Mouse (Mus musculus): Measurements from ENCODE around the gene 9930111J21Rik2. TPM values are rescaled to one million over a fixed set of nuclear protein-coding genes. Genes with fewer than 3 reads are reported as not detected.
"Not testable (repeated sequence)": the region's sequence is repeated elsewhere in the genome, so short reads cannot be mapped to it uniquely, and the experiment has no call there.

The 9930111J21Rik2 gene
- polyA plus RNA-seq, 1 experiment from 2014 or later: 0.32 TPM

- ATAC-seq (ENCODE audit: low read depth): no peak
- 84% methylated on average over 6 of the region's 6 CpGs for WGBS
- no peak overlapping the region for H3K4me2 ChIP-seq
- no peaks in the 10 kb centered on the region for H3K4me1 ChIP-seq (replicated peaks)
- no peak overlapping the region for H3K27ac ChIP-seq (replicated peaks)
- no peaks in the 10 kb centered on the region for H3K9me3 ChIP-seq
- H3K4me3 ChIP-seq: no peak overlapping the region
- no peak overlapping the region for H3K9ac ChIP-seq
- H3K27me3 ChIP-seq: no peaks in the 10 kb centered on the region
- H3K36me3 ChIP-seq: no peaks in the 10 kb centered on the region
These were observed 35.9 kb upstream of the 9930111J21Rik2 start for GRCm38 (mm10) chr11:49086858-49087361.

- Histone ChIP-seq H3K9me3 (no peaks in the 10 kb centered on the region), H3K4me3 (no peak overlapping the region), H3K27ac (replicated peaks) (no peak overlapping the region), H3K4me2 (no peak overlapping the region), H3K27me3 (no peaks in the 10 kb centered on the region), H3K36me3 (no peaks in the 10 kb centered on the region), H3K9ac (no peak overlapping the region), H3K4me1 (replicated peaks) (no peaks in the 10 kb centered on the region)
- ATAC-seq (ENCODE audit: low read depth): no peak
- WGBS: 36% methylated on average over 3 of the region's 3 CpGs
These were observed 33.8 kb upstream of the 9930111J21Rik2 start for GRCm38 (mm10) chr11:49084875-49085274.

- Histone ChIP-seq H3K4me2 (no peak overlapping the region), H3K4me3 (no peak overlapping the region), H3K9ac (no peak overlapping the region), H3K9me3 (no peaks in the 10 kb centered on the region), H3K27ac (replicated peaks) (no peak overlapping the region), H3K4me1 (replicated peaks) (no peaks in the 10 kb centered on the region), H3K27me3 (no peaks in the 10 kb centered on the region), H3K36me3 (no peaks in the 10 kb centered on the region)
- ATAC-seq (ENCODE audit: low read depth): no peak
- 84% methylated on average over 1 of the region's 1 CpGs for WGBS
These were observed 33.3 kb upstream of the 9930111J21Rik2 start for GRCm38 (mm10) chr11:49084385-49084784.

- ATAC-seq (ENCODE audit: low read depth): no peak
- WGBS: 88% methylated on average over 3 of the region's 3 CpGs
- no peak overlapping the region for H3K4me2 ChIP-seq
- H3K27me3 ChIP-seq: no peaks in the 10 kb centered on the region
- H3K27ac ChIP-seq (replicated peaks): no peak overlapping the region
- H3K9ac ChIP-seq: no peak overlapping the region
- H3K36me3 ChIP-seq: no peaks in the 10 kb centered on the region
- no peaks in the 10 kb centered on the region for H3K9me3 ChIP-seq
- no peak overlapping the region for H3K4me3 ChIP-seq
- H3K4me1 ChIP-seq (replicated peaks): no peaks in the 10 kb centered on the region
These were observed 32.8 kb upstream of the 9930111J21Rik2 start for GRCm38 (mm10) chr11:49083808-49084207.

- Histone ChIP-seq H3K36me3 (no peaks in the 10 kb centered on the region), H3K9ac (no peak overlapping the region), H3K9me3 (no peaks in the 10 kb centered on the region), H3K27ac (replicated peaks) (no peak overlapping the region), H3K4me3 (no peak overlapping the region), H3K4me2 (no peak overlapping the region), H3K4me1 (replicated peaks) (no peaks in the 10 kb centered on the region), H3K27me3 (no peaks in the 10 kb centered on the region)
- no peak for ATAC-seq (ENCODE audit: low read depth)
- 86% methylated on average over 1 of the region's 1 CpGs for WGBS
These were observed 32.1 kb upstream of the 9930111J21Rik2 start for GRCm38 (mm10) chr11:49083146-49083545.

GRCm38 (mm10) chr11:49081886-49082285, 30.8 kb upstream of the 9930111J21Rik2 start:
- ATAC-seq (ENCODE audit: low read depth): no peak
- H3K4me1 ChIP-seq (replicated peaks): no peaks in the 10 kb centered on the region
- no peak overlapping the region for H3K27ac ChIP-seq (replicated peaks)
- H3K36me3 ChIP-seq: no peaks in the 10 kb centered on the region
- no peak overlapping the region for H3K4me3 ChIP-seq
- H3K4me2 ChIP-seq: no peak overlapping the region
- no peak overlapping the region for H3K9ac ChIP-seq
- no peaks in the 10 kb centered on the region for H3K27me3 ChIP-seq
- 84% methylated on average over 3 of the region's 3 CpGs for WGBS
- H3K9me3 ChIP-seq: no peaks in the 10 kb centered on the region

GRCm38 (mm10) chr11:49081356-49081755, 30.3 kb upstream of the 9930111J21Rik2 start:
- H3K36me3 ChIP-seq: no peaks in the 10 kb centered on the region
- no peaks in the 10 kb centered on the region for H3K9me3 ChIP-seq
- ATAC-seq (ENCODE audit: low read depth): no peak
- no peak overlapping the region for H3K4me2 ChIP-seq
- no peak overlapping the region for H3K4me3 ChIP-seq
- 86% methylated on average over 4 of the region's 4 CpGs for WGBS
- no peaks in the 10 kb centered on the region for H3K27me3 ChIP-seq
- no peak overlapping the region for H3K9ac ChIP-seq
- H3K4me1 ChIP-seq (replicated peaks): no peaks in the 10 kb centered on the region
- no peak overlapping the region for H3K27ac ChIP-seq (replicated peaks)

GRCm38 (mm10) chr11:49080636-49081035, 29.6 kb upstream of the 9930111J21Rik2 start:
- no peak overlapping the region for H3K4me2 ChIP-seq
- H3K27ac ChIP-seq (replicated peaks): no peak overlapping the region
- H3K9ac ChIP-seq: no peak overlapping the region
- no peaks in the 10 kb centered on the region for H3K27me3 ChIP-seq
- no peaks in the 10 kb centered on the region for H3K9me3 ChIP-seq
- WGBS: 80% methylated on average over 1 of the region's 1 CpGs
- H3K4me1 ChIP-seq (replicated peaks): no peaks in the 10 kb centered on the region
- no peaks in the 10 kb centered on the region for H3K36me3 ChIP-seq
- ATAC-seq (ENCODE audit: low read depth): no peak
- no peak overlapping the region for H3K4me3 ChIP-seq

GRCm38 (mm10) chr11:49078719-49079118, 27.7 kb upstream of the 9930111J21Rik2 start:
- WGBS: 93% methylated on average over 3 of the region's 3 CpGs
- no peaks in the 10 kb centered on the region for H3K9me3 ChIP-seq
- H3K27me3 ChIP-seq: no peaks in the 10 kb centered on the region
- no peak overlapping the region for H3K9ac ChIP-seq
- H3K36me3 ChIP-seq: no peaks in the 10 kb centered on the region
- no peaks in the 10 kb centered on the region for H3K4me1 ChIP-seq (replicated peaks)
- no peak overlapping the region for H3K4me3 ChIP-seq
- ATAC-seq (ENCODE audit: low read depth): no peak
- H3K4me2 ChIP-seq: no peak overlapping the region
- no peak overlapping the region for H3K27ac ChIP-seq (replicated peaks)

- no peak for ATAC-seq (ENCODE audit: low read depth)
- H3K4me1 ChIP-seq (replicated peaks): no peaks in the 10 kb centered on the region
- no peaks in the 10 kb centered on the region for H3K36me3 ChIP-seq
- no peak overlapping the region for H3K4me3 ChIP-seq
- H3K9me3 ChIP-seq: no peaks in the 10 kb centered on the region
- WGBS: 78% methylated on average over 1 of the region's 1 CpGs
- no peak overlapping the region for H3K4me2 ChIP-seq
- no peak overlapping the region for H3K9ac ChIP-seq
- no peaks in the 10 kb centered on the region for H3K27me3 ChIP-seq
- H3K27ac ChIP-seq (replicated peaks): no peak overlapping the region
These were observed 26.0 kb upstream of the 9930111J21Rik2 start for GRCm38 (mm10) chr11:49077012-49077411.

- not testable (repeated sequence) for H3K9ac ChIP-seq; H3K36me3 ChIP-seq; H3K27me3 ChIP-seq; H3K9me3 ChIP-seq; H3K4me1 ChIP-seq (replicated peaks); H3K4me3 ChIP-seq; ATAC-seq (ENCODE audit: low read depth); H3K4me2 ChIP-seq; H3K27ac ChIP-seq (replicated peaks)
- 88% methylated on average over 6 of the region's 6 CpGs for WGBS
These were observed 25.1 kb upstream of the 9930111J21Rik2 start, which contains the start of gene Ifi47 for GRCm38 (mm10) chr11:49076001-49076757. Ifi47 (plus strand) TSS chr11:49076587.

- Histone ChIP-seq H3K4me3 (no peak overlapping the region), H3K27me3 (no peaks in the 10 kb centered on the region), H3K4me1 (replicated peaks) (no peaks in the 10 kb centered on the region), H3K27ac (replicated peaks) (no peak overlapping the region), H3K36me3 (no peaks in the 10 kb centered on the region), H3K4me2 (no peak overlapping the region), H3K9me3 (no peaks in the 10 kb centered on the region), H3K9ac (no peak overlapping the region)
- WGBS: 90% methylated on average over 1 of the region's 1 CpGs
- no peak for ATAC-seq (ENCODE audit: low read depth)
These were observed 17.3 kb upstream of the 9930111J21Rik2 start for GRCm38 (mm10) chr11:49068358-49068757.

Measured in neural tube, embryonic 13.5 days (tissue).